Mouse (Mus musculus) E14TG2a.4 (cell line): ENCODE results near the gene Ap2m1.

Experiments
- CTCF ChIP-seq: conservative IDR thresholded peaks from 2 replicates; pipeline ENCODE4 v1.5.1; 2014; ENCODE audit warnings: low read length
- NANOG ChIP-seq: IDR thresholded peaks from 2 replicates; pipeline ENCODE4 v1.6.1; 2014; ENCODE audit warnings: borderline replicate concordance, low read length, mixed read lengths
- POU5F1 ChIP-seq: IDR thresholded peaks from 2 replicates; pipeline ENCODE4 v1.6.1; 2014; ENCODE audit warnings: low read length, borderline replicate concordance

DNA sequence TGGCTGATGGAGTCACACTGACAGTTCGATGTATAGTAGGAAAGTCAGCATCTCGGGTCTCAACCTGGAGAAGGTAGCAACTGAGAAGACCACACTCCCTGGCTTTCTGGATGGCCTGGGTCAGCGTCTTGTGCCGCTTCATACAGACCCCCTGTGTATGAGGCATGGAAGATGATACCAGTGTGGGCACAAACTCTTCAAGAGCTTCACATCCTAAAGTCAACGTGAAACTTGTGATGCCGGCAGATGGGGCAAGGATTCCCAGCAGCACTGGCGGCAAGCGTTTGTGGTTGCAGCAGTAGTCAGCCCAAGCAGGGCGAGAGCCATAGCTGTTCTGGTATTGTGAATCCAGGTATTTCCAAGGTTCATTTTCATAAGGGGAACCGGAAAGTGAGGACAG, 10.4 kb downstream of the Ap2m1 start:
- TF ChIP-seq CTCF = no peak
- TF ChIP-seq NANOG = no peak
- TF ChIP-seq POU5F1 = no peak
